Mouse (Mus musculus) myocyte (in vitro differentiated cells): ENCODE data around the gene Tcaf2. TPM values are rescaled to one million over a fixed set of nuclear protein-coding genes. Genes with fewer than 3 reads are reported as not detected.
A peak's percentile ranks its signal among the peaks of the same experiment; 100 is the strongest.

Source experiments
- H3K27me3 ChIP-seq: one replicate; pipeline ENCODE4 v1.6.1; 2011; ENCODE audit not compliant: control insufficient read depth, insufficient read depth, insufficient read length
- H3K36me3 ChIP-seq: one replicate; pipeline ENCODE4 v1.6.1; 2011; ENCODE audit not compliant: control insufficient read depth, insufficient read depth
- H3K4me2 ChIP-seq: one replicate; pipeline ENCODE4 v1.6.1; 2011; ENCODE audit warnings: low read depth, control low read depth
- H3K4me3 ChIP-seq: one replicate; pipeline ENCODE4 v1.5.1; 2011; ENCODE audit warnings: mild to moderate bottlenecking, control low read depth, moderate library complexity
- H3K79me2 ChIP-seq: one replicate; pipeline ENCODE4 v1.6.1; 2011; ENCODE audit not compliant: control insufficient read depth, insufficient read depth
- H3ac ChIP-seq: one replicate; pipeline ENCODE4 v1.6.1; 2011; ENCODE audit not compliant: control insufficient read depth, insufficient read length
- CEBPB ChIP-seq: IDR thresholded peaks from 2 replicates; pipeline ENCODE4 v1.6.1; 2011; ENCODE audit warnings: mild to moderate bottlenecking, moderate library complexity; ENCODE audit not compliant: poor library complexity, insufficient read depth, severe bottlenecking
- E2F4 ChIP-seq: IDR thresholded peaks from one replicate; pipeline ENCODE4 v1.6.1; 2011; ENCODE audit warnings: mild to moderate bottlenecking, control low read depth, moderate library complexity; ENCODE audit not compliant: insufficient read depth
- MAX ChIP-seq: IDR thresholded peaks from one replicate; pipeline ENCODE4 v1.6.1; 2011; ENCODE audit warnings: low read depth, mild to moderate bottlenecking, control low read depth
- MYOD1 ChIP-seq, 3 experiments: IDR thresholded peaks; one replicate each; pipeline ENCODE4 v1.6.1; 2011; ENCODE audit warnings: control low read depth in 2 of 3, low read depth in 2 of 3, mild to moderate bottlenecking in 2 of 3, moderate library complexity in 1 of 3; ENCODE audit not compliant: insufficient read length in 2 of 3, control insufficient read depth in 1 of 3
- MYOG ChIP-seq, 3 experiments: IDR thresholded peaks; one replicate each; pipeline ENCODE4 v1.6.1; 2011; ENCODE audit warnings: control low read depth in 2 of 3, low read depth in 2 of 3, mild to moderate bottlenecking in 2 of 3; ENCODE audit not compliant: insufficient read length in 2 of 3, control insufficient read depth in 1 of 3, insufficient read depth in 1 of 3
- POLR2A ChIP-seq: IDR thresholded peaks from one replicate; pipeline ENCODE4 v1.6.1; 2011; ENCODE audit warnings: low read depth, mild to moderate bottlenecking, control low read depth, moderate library complexity; ENCODE audit not compliant: insufficient read length
- POLR2AphosphoS2 ChIP-seq: IDR thresholded peaks from one replicate; pipeline ENCODE4 v1.6.1; 2011; ENCODE audit warnings: low read depth, control low read depth; ENCODE audit not compliant: insufficient read length
- REST ChIP-seq: IDR thresholded peaks from one replicate; pipeline ENCODE4 v1.6.1; 2011; ENCODE audit warnings: mild to moderate bottlenecking, control low read depth, moderate library complexity; ENCODE audit not compliant: insufficient read depth, insufficient read length
- SRF ChIP-seq: IDR thresholded peaks from one replicate; pipeline ENCODE4 v1.6.1; 2011; ENCODE audit warnings: low read depth; ENCODE audit not compliant: control insufficient read depth, insufficient read length
- TCF12 ChIP-seq: IDR thresholded peaks from one replicate; pipeline ENCODE4 v1.6.1; 2011; ENCODE audit warnings: mild to moderate bottlenecking, control low read depth; ENCODE audit not compliant: poor library complexity, insufficient read depth, severe bottlenecking
- TCF3 ChIP-seq: IDR thresholded peaks from one replicate; pipeline ENCODE4 v1.6.1; 2011; ENCODE audit warnings: low read depth, control low read depth; ENCODE audit not compliant: insufficient read length
- USF1 ChIP-seq: IDR thresholded peaks from one replicate; pipeline ENCODE4 v1.6.1; 2011; ENCODE audit warnings: low read depth, mild to moderate bottlenecking, control low read depth, moderate library complexity
- polyA plus RNA-seq: library from polyadenylated mRNA; unstranded; fragments of >200 nt; fragmentation: generic; extraction: Trizol; gene quantifications from one replicate; pipeline ENCODE4 v1.2.1, GENCODE M21; 2012; ENCODE audit warnings: missing spikeins

Gene Tcaf2
- polyA plus RNA-seq, 1 experiment: 4.3 TPM

DNA sequence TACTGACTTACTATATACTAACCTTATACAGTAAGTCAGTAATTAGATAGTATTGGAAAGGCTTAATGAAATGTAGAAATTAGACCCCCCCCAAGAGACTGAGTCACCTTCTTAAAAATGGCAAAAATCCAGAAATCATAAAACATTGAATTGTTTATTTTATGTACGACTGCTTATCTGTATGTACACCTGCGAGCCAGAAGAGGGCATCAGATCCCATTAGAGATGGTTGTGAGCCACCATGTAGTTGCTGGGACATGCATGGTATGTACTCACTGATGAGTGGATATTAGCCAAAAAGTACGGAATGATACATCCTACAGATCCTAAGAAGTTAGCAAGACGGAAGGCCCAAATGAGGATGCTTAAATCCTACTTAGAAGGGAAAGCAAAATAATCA, 13.7 kb downstream of the Tcaf2 start:
- H3K4me3 ChIP-seq: no peak overlapping the region
- no peak for TF ChIP-seq E2F4
- H3K4me2 ChIP-seq: no peak overlapping the region
- H3K27me3 ChIP-seq: no peaks in the 10 kb centered on the region
- H3K79me2 ChIP-seq: no peaks in the 10 kb centered on the region
- no peaks in the 10 kb centered on the region for H3K36me3 ChIP-seq
- H3ac ChIP-seq: no peak overlapping the region

DNA sequence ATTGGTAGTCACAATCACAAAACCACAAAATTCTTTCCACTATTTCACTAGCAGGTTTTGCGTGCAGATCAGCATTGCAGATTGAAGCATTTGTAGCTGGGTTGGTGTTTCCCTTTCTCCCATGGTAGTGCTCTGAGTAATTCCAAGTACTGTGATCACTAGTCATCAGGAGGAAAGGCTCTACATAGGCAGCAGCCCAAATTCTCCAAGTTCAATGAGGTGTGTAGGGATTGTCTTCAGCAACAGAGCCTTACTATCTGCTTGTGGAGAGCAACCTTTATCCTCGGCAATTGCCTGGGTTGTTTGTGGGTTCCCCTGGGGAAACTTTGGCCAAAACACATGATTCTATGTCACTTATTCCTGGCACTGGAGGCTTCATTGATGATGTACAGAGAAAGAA, 28.1 kb downstream of the Tcaf2 start:
- Histone ChIP-seq H3K27me3 (no peaks in the 10 kb centered on the region), H3K4me2 (no peak overlapping the region), H3ac (no peak overlapping the region), H3K4me3 (no peak overlapping the region), H3K79me2 (no peaks in the 10 kb centered on the region), H3K36me3 (no peaks in the 10 kb centered on the region)
- TF ChIP-seq POLR2A (no peak), E2F4 (no peak), TCF12 (no peak), MAX (no peak), SRF (no peak), MYOG (IDR thresholded peaks at IDR 0.05; ENCODE audit: control insufficient read depth in 1 of 3, insufficient read depth in 1 of 3, insufficient read length in 2 of 3, low read depth in 2 of 3) (no peak), USF1 (no peak), REST (no peak), CEBPB (no peak), TCF3 (no peak), POLR2AphosphoS2 (no peak), MYOD1 (IDR thresholded peaks at IDR 0.05; ENCODE audit: control insufficient read depth in 1 of 3, insufficient read length in 2 of 3, low read depth in 2 of 3) (no peak)

DNA sequence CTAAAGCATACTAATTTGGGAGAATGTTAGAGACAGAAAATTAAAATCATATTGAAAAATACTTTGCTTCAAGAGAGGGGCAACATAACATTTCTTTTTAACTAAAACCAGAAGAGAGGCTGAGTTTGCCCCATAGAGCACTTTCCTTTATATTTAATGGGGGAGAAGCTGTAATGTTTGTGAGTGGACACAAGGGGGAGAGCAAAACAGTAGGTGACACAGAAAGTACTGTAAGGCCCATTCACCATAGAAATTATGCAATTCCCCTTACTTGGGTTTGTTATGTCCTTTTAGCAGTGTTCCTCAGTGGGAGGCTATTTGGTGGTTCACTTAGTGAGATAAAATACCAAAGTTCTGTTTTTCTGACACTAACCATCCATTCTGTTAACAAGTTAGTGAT, 32.8 kb downstream of the Tcaf2 start:
- Histone ChIP-seq H3K4me3 (no peak overlapping the region), H3ac (no peak overlapping the region), H3K27me3 (no peaks in the 10 kb centered on the region), H3K4me2 (no peak overlapping the region), H3K36me3 (no peaks in the 10 kb centered on the region), H3K79me2 (no peaks in the 10 kb centered on the region)
- TF ChIP-seq E2F4: no peak
- no peak for TF ChIP-seq MYOD1 (IDR thresholded peaks at IDR 0.05; ENCODE audit: control insufficient read depth in 1 of 3, insufficient read length in 2 of 3, low read depth in 2 of 3)
- TF ChIP-seq POLR2A: no peak
- TF ChIP-seq REST: no peak
- TF ChIP-seq CEBPB: no peak
- TF ChIP-seq MYOG (IDR thresholded peaks at IDR 0.05; ENCODE audit: control insufficient read depth in 1 of 3, insufficient read depth in 1 of 3, insufficient read length in 2 of 3, low read depth in 2 of 3): no peak
- TF ChIP-seq USF1: no peak
- TF ChIP-seq POLR2AphosphoS2: no peak
- TF ChIP-seq SRF: no peak

GRCm38 (mm10) chr6:42610954-42611522, 34.0 kb downstream of the Tcaf2 start:
- H3K36me3 ChIP-seq: no peaks in the 10 kb centered on the region
- peak overlapping the region; percentile 27 for H3K4me2 ChIP-seq
- TF ChIP-seq SRF (no peak), CEBPB (no peak), TCF3 (no peak), USF1 (no peak), E2F4 (no peak), MYOG (IDR thresholded peaks at IDR 0.05; ENCODE audit: control insufficient read depth in 1 of 3, insufficient read depth in 1 of 3, insufficient read length in 2 of 3, low read depth in 2 of 3) (no peak), MAX (no peak), POLR2AphosphoS2 (no peak), MYOD1 (IDR thresholded peaks at IDR 0.05; ENCODE audit: control insufficient read depth in 1 of 3, insufficient read length in 2 of 3, low read depth in 2 of 3) (no peak), REST (no peak)
- no peaks in the 10 kb centered on the region for H3K79me2 ChIP-seq
- H3K4me3 ChIP-seq: no peak overlapping the region
- H3K27me3 ChIP-seq: no peaks in the 10 kb centered on the region
- no peak overlapping the region for H3ac ChIP-seq

- Histone ChIP-seq H3K4me3 (no peak within 1 kb of the TSS), H3ac (no peak within 1 kb of the TSS), H3K36me3 (no peaks in the 10 kb centered on the region), H3K4me2 (no peak within 1 kb of the TSS), H3K27me3 (no peaks in the 10 kb centered on the region), H3K79me2 (no peaks in the 10 kb centered on the region)
- TF ChIP-seq REST: no peak
- no peak for TF ChIP-seq USF1
- TF ChIP-seq TCF3: no peak
- TF ChIP-seq CEBPB: no peak
- no peak for TF ChIP-seq E2F4
These were observed 47.5 kb downstream of the Tcaf2 start, which contains the start of gene Tcaf3 for GRCm38 (mm10) chr6:42597592-42597991. Tcaf3 (minus strand) TSS chr6:42597692.
